Mouse (Mus musculus) ES-E14 (cell line): Measurements from ENCODE around the gene Sae1. TPM values are rescaled to one million over a fixed set of nuclear protein-coding genes. Genes with fewer than 3 reads are reported as not detected.
A peak's percentile ranks its signal among the peaks of the same experiment; 100 is the strongest.

Source experiments
- DNase-seq: peaks from one replicate; pipeline ENCODE4 v3.0.0-alpha.2; 2013; ENCODE audit warnings: low read depth, low spot score
- H3K27ac ChIP-seq: 2 replicates; pipeline ENCODE4 v1.5.1; 2012; ENCODE audit warnings: low read depth, mild to moderate bottlenecking, low read length, moderate library complexity, mixed read lengths; ENCODE audit not compliant: poor library complexity, insufficient read depth, severe bottlenecking
- H3K36me3 ChIP-seq: 2 replicates; pipeline ENCODE4 v1.6.1; 2012; ENCODE audit warnings: mild to moderate bottlenecking, low read length, moderate library complexity, mixed read lengths; ENCODE audit not compliant: control insufficient read depth, poor library complexity, insufficient read depth, severe bottlenecking
- H3K4me1 ChIP-seq, 2 experiments: fragments of 150-350 bp in 1 of 2; sonication (generic) in 1 of 2; 2 replicates each; pipeline ENCODE4 v1.6.1; 2012; ENCODE audit warnings: low read length in 2 of 2, mild to moderate bottlenecking in 1 of 2, mixed read lengths in 1 of 2; ENCODE audit not compliant: control insufficient read depth in 2 of 2, insufficient read depth in 2 of 2, poor library complexity in 1 of 2
- H3K4me3 ChIP-seq, 2 experiments: fragments of 150-350 bp in 1 of 2; sonication (generic) in 1 of 2; 2 replicates each; pipeline ENCODE4 v1.5.1; 2012; ENCODE audit warnings: low read length in 2 of 2, low read depth in 1 of 2, mild to moderate bottlenecking in 1 of 2, mixed read lengths in 1 of 2; ENCODE audit not compliant: insufficient read depth in 1 of 2, poor library complexity in 1 of 2, severe bottlenecking in 1 of 2
- H3K9ac ChIP-seq: 2 replicates; pipeline ENCODE4 v1.6.1; 2012; ENCODE audit warnings: low read depth, mild to moderate bottlenecking, low read length, mixed read lengths; ENCODE audit not compliant: poor library complexity, insufficient read depth, severe bottlenecking
- H3K9me3 ChIP-seq: fragments of 150-350 bp; sonication (generic); 2 replicates; pipeline ENCODE4 v1.6.1; 2012; ENCODE audit warnings: low read depth, mild to moderate bottlenecking, low read length; ENCODE audit not compliant: control insufficient read depth, insufficient read depth
- CHD2 ChIP-seq: IDR thresholded peaks from 2 replicates; pipeline ENCODE4 v1.6.1; 2014; ENCODE audit warnings: mild to moderate bottlenecking, low read depth, low read length, inconsistent platforms
- HCFC1 ChIP-seq: IDR thresholded peaks from 2 replicates; pipeline ENCODE4 v1.6.1; 2012; ENCODE audit warnings: low read length, inconsistent platforms, borderline replicate concordance; ENCODE audit not compliant: insufficient read depth
- MAFK ChIP-seq: IDR thresholded peaks from 2 replicates; pipeline ENCODE4 v1.6.1; 2014; ENCODE audit warnings: mild to moderate bottlenecking, low read depth, low read length, inconsistent platforms; ENCODE audit not compliant: insufficient read depth
- ZC3H11A ChIP-seq: IDR thresholded peaks from 2 replicates; pipeline ENCODE4 v1.6.1; 2012; ENCODE audit warnings: low read depth, mild to moderate bottlenecking, inconsistent platforms, low read length, borderline replicate concordance
- ZNF384 ChIP-seq: IDR thresholded peaks from 2 replicates; pipeline ENCODE4 v1.6.1; 2012; ENCODE audit warnings: low read depth, low read length, inconsistent platforms
- in situ Hi-C, 2 experiments: fragments of 600-800 bp; cut with MboI; formaldehyde crosslinking; loops; one replicate each; pipeline ENCODE4 v1.15.1; 2025; ENCODE audit warnings: low sequenced_read_pairs in 2 of 2, inconsistent platforms in 1 of 2; ENCODE audit not compliant: unreplicated experiment in 2 of 2
- total RNA-seq: library from RNA; depleted of rRNA; stranded (reverse); fragments of 300-350 nt; gene quantifications from 2 replicates; pipeline ENCODE4 v1.2.3, GENCODE M21; 2012

Sae1 gene
- total RNA-seq, 1 experiment, result 213 TPM

- in situ Hi-C loops, result no loop called here
- Histone ChIP-seq H3K9me3 (no peaks in the 10 kb centered on the region), H3K4me3 (peak overlapping the region; percentile 97 to 99), H3K4me1 (peaks cover 11 to 21% of the 10 kb centered on the region in 2 experiments), H3K9ac (peak overlapping the region; percentile 100), H3K36me3 (peaks cover 4% of the 10 kb centered on the region; the same call in 1 of the 2 replicates), H3K27ac (peak overlapping the region; percentile 100)
- no peak for DNase-seq
- TF ChIP-seq MAFK, result no peak
- TF ChIP-seq ZNF384, result no peak
- no peak for TF ChIP-seq CHD2
- TF ChIP-seq ZC3H11A, result no peak
- TF ChIP-seq HCFC1, result no peak
Measured at GRCm38 (mm10) chr7:16401991-16402431, 14.4 kb upstream of the Sae1 start.

DNA sequence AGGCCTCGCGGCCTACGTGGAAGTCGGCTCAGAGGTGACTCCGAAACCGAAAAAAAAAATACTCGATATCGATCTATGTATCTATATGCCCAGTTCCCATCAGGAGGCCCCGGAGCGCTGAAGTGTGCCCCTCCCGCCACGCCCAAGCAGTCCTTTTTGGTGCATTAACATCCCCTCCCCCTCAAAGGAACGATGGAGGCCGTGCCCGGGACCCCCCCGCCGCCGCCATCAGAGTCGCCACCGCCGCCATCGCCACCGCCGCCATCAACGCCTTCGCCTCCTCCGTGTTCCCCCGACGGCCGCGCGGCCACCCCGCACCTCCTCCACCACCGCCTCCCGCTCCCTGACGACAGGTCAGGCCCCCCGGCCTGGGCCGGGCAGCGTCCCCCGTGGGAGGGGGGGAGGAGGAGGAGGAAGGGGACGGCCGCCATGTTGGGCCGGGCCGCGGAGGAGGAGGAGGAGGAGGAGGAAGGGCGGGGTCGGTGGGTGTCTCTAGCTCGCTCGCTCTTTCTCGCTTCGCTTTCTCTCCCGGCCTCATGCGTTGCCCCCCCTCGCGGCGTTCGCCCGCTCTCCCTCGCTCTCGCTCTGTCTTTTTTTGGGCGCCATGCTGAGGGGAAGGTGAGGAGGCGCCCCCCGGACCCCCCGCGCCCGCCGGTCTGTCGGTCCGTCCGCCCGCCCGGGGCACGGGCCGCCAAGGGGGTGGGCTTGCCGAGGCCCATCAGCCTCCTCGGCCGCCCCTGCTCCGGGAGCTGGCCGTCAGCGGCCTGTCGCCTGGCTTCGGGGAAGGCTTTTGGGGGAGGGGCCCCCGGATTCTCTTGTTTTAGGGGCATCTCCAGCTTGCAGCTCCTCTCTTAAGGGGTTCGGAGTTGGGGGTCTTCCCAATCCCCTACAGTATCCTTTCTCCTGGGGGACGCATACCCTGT lies 13.3 kb upstream of the Sae1 start, which contains the start of gene Zc3h4:
Gene Zc3h4, plus strand, starts transcription at position 222 of the 923 bp plus-strand sequence.
- Histone ChIP-seq H3K9me3 (no peaks in the 10 kb centered on the region), H3K27ac (peak within 1 kb of the TSS; percentile 100), H3K36me3 (peaks cover 2% of the 10 kb centered on the region; the same call in 1 of the 2 replicates), H3K9ac (peak within 1 kb of the TSS; percentile 100), H3K4me1 (peaks cover 11 to 16% of the 10 kb centered on the region in 2 experiments), H3K4me3 (peak within 1 kb of the TSS; percentile 97 to 99)
- in situ Hi-C loops, result no loop called here
- DNase-seq, result peak; percentile 74
- TF ChIP-seq CHD2 (0 out of 2 replicates have a peak, but pooled peaks have one; percentile 17), ZC3H11A (no peak), HCFC1 (no peak), MAFK (no peak), ZNF384 (0 out of 2 replicates have a peak, but pooled peaks have one; percentile 15)

DNA sequence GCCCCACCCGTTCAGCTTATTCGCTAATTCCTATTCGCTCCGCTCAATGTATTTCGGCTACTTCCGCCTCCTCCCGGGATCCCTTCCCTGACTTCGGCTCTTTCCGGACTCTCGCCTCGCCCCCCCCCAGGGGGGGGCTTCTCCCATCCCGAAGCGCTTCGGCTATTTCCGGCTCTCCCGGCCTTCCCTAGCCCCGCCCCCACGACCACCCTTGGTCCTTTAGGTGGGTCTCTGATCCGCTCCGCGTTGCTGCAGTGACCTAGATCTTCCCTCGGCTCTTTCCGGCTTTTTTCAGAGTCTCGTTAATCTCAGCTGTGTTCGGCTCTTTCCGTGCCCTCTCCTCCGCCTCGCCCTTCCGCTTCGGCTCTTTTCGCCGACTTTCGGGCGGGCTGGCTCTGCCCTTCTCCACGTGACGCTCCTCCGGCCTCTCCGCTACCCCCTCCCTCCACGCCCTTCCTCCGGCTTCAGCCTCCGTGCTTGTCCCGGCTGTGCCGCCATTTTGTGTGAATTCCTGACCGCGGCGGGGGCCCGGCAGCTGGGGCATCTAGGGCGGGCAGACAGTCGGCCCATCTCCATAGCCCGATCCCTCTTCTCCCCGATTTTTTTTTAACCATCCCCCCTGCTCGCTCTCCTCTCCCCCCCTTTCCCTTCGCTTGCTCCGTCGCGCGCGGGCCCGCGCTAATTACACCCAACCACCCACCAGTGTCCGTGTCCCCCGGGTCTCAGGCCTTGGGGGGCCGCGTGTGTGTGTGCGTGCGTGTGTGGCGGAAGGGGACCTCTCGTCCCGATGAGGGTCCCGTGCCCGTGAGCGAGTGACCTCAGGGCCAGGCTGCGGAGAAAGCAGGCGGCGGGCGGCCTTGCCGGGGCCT lies 12.4 kb upstream of the Sae1 start:
- H3K36me3 ChIP-seq, result peaks cover 2% of the 10 kb centered on the region; the same call in 1 of the 2 replicates
- in situ Hi-C loops, result no loop called here
- peak overlapping the region; percentile 100 for H3K27ac ChIP-seq
- no peaks in the 10 kb centered on the region for H3K9me3 ChIP-seq
- peak; percentile 96 for DNase-seq
- peak overlapping the region; percentile 97 to 99 for H3K4me3 ChIP-seq
- H3K9ac ChIP-seq, result peak overlapping the region; percentile 100
- peaks cover 8 to 12% of the 10 kb centered on the region in 2 experiments; a peak in 3 of 4 replicates for H3K4me1 ChIP-seq
- TF ChIP-seq CHD2, result no peak
- TF ChIP-seq ZC3H11A, result no peak
- no peak for TF ChIP-seq ZNF384
- no peak for TF ChIP-seq MAFK
- TF ChIP-seq HCFC1, result no peak

- Histone ChIP-seq H3K27ac (peak overlapping the region; percentile 100), H3K9ac (peak overlapping the region; percentile 100), H3K36me3 (peaks cover 2% of the 10 kb centered on the region; the same call in 1 of the 2 replicates), H3K9me3 (no peaks in the 10 kb centered on the region), H3K4me1 (peaks cover 7 to 8% of the 10 kb centered on the region in 2 experiments; a peak in 3 of 4 replicates), H3K4me3 (peak overlapping the region; percentile 97 to 99)
- DNase-seq, result peak; percentile 88
- TF ChIP-seq ZNF384 (no peak), ZC3H11A (no peak)
- in situ Hi-C loops, result no loop called here
Measured at GRCm38 (mm10) chr7:16399098-16399819, 11.7 kb upstream of the Sae1 start.
